Mouse (Mus musculus): Measurements from ENCODE around the gene Cln3. TPM values are rescaled to one million over a fixed set of nuclear protein-coding genes. Genes with fewer than 3 reads are reported as not detected.

Gene Cln3
- total and polyA plus RNA-seq, 3 experiments, result 12.8 to 33.2 (median 12.9) TPM

- no peak overlapping the region for H3K27ac ChIP-seq
- no peak overlapping the region for H3K9ac ChIP-seq (ENCODE audit: low read depth, low read length)
- no peak for DNase-seq
- intact Hi-C loops (cut with DNase I), result no loop called here
- no peaks in the 10 kb centered on the region for H3K36me3 ChIP-seq (ENCODE audit: control insufficient read depth, insufficient read depth, low read length)
- no peaks in the 10 kb centered on the region for H3K27me3 ChIP-seq (ENCODE audit: control insufficient read depth, insufficient read depth, low read length)
- H3K79me2 ChIP-seq (replicated peaks; ENCODE audit: control insufficient read depth, insufficient read depth, low read length), result no peaks in the 10 kb centered on the region
- TF ChIP-seq CTCF (IDR thresholded peaks at IDR 0.05) (no peak), POLR2A (IDR thresholded peaks at IDR 0.05; ENCODE audit: insufficient read depth, low read depth, low read length) (no peak), EP300 (IDR thresholded peaks at IDR 0.05; ENCODE audit: insufficient read depth, low read depth, low read length) (no peak)
- 70% methylated on average over 10 of the region's 10 CpGs for WGBS
- peaks cover 1% of the 10 kb centered on the region; the same call in 1 of the 2 replicates for H3K4me1 ChIP-seq (ENCODE audit: control insufficient read depth, insufficient read depth, low read length)
- H3K4me3 ChIP-seq, result no peak overlapping the region
Measured at GRCm38 (mm10) chr7:126619559-126620275, 34.1 kb upstream of the Cln3 start.

- no peaks in the 10 kb centered on the region for H3K79me2 ChIP-seq (replicated peaks; ENCODE audit: control insufficient read depth, insufficient read depth, low read length)
- TF ChIP-seq CTCF (IDR thresholded peaks at IDR 0.05), result 0 out of 2 replicates have a peak, but pooled peaks have one; percentile 5
- no peak for TF ChIP-seq EP300 (IDR thresholded peaks at IDR 0.05; ENCODE audit: insufficient read depth, low read depth, low read length)
- TF ChIP-seq POLR2A (IDR thresholded peaks at IDR 0.05; ENCODE audit: insufficient read depth, low read depth, low read length), result no peak
- H3K4me3 ChIP-seq, result no peak overlapping the region
- no peak overlapping the region for H3K9ac ChIP-seq (ENCODE audit: low read depth, low read length)
- no peak for DNase-seq
- H3K36me3 ChIP-seq (ENCODE audit: control insufficient read depth, insufficient read depth, low read length), result no peaks in the 10 kb centered on the region
- H3K27me3 ChIP-seq (ENCODE audit: control insufficient read depth, insufficient read depth, low read length), result no peaks in the 10 kb centered on the region
- H3K27ac ChIP-seq, result no peak overlapping the region
- WGBS, result 66% methylated on average over 3 of the region's 3 CpGs
- intact Hi-C loops (cut with DNase I), result no loop called here
- peaks cover 1% of the 10 kb centered on the region; the same call in 1 of the 2 replicates for H3K4me1 ChIP-seq (ENCODE audit: control insufficient read depth, insufficient read depth, low read length)
Measured at GRCm38 (mm10) chr7:126616707-126617106, 31.1 kb upstream of the Cln3 start.

- no peak overlapping the region for H3K27ac ChIP-seq
- no peaks in the 10 kb centered on the region for H3K27me3 ChIP-seq (ENCODE audit: control insufficient read depth, insufficient read depth, low read length)
- no peak for DNase-seq
- WGBS, result 80% methylated on average over 3 of the region's 3 CpGs
- H3K4me3 ChIP-seq, result no peak overlapping the region
- intact Hi-C loops (cut with DNase I), result no loop called here
- H3K79me2 ChIP-seq (replicated peaks; ENCODE audit: control insufficient read depth, insufficient read depth, low read length), result no peaks in the 10 kb centered on the region
- no peak overlapping the region for H3K9ac ChIP-seq (ENCODE audit: low read depth, low read length)
- H3K4me1 ChIP-seq (ENCODE audit: control insufficient read depth, insufficient read depth, low read length), result no peaks in the 10 kb centered on the region
- TF ChIP-seq EP300 (IDR thresholded peaks at IDR 0.05; ENCODE audit: insufficient read depth, low read depth, low read length) (no peak), POLR2A (IDR thresholded peaks at IDR 0.05; ENCODE audit: insufficient read depth, low read depth, low read length) (no peak), CTCF (IDR thresholded peaks at IDR 0.05) (no peak)
- H3K36me3 ChIP-seq (ENCODE audit: control insufficient read depth, insufficient read depth, low read length), result no peaks in the 10 kb centered on the region
Measured at GRCm38 (mm10) chr7:126612736-126613135, 27.1 kb upstream of the Cln3 start.

GRCm38 (mm10) chr7:126607796-126608195, 22.2 kb upstream of the Cln3 start:
- intact Hi-C loops (cut with DNase I), result no loop called here
- Histone ChIP-seq H3K27me3 (ENCODE audit: control insufficient read depth, insufficient read depth, low read length) (no peaks in the 10 kb centered on the region), H3K4me1 (ENCODE audit: control insufficient read depth, insufficient read depth, low read length) (peaks cover 2% of the 10 kb centered on the region; the same call in 1 of the 2 replicates), H3K27ac (no peak overlapping the region; the same call in 1 of the 2 replicates), H3K9ac (ENCODE audit: low read depth, low read length) (no peak overlapping the region), H3K4me3 (no peak overlapping the region), H3K79me2 (replicated peaks; ENCODE audit: control insufficient read depth, insufficient read depth, low read length) (no peaks in the 10 kb centered on the region), H3K36me3 (ENCODE audit: control insufficient read depth, insufficient read depth, low read length) (no peaks in the 10 kb centered on the region)
- 80% methylated on average over 5 of the region's 5 CpGs for WGBS
- no peak for TF ChIP-seq EP300 (IDR thresholded peaks at IDR 0.05; ENCODE audit: insufficient read depth, low read depth, low read length)
- no peak for TF ChIP-seq POLR2A (IDR thresholded peaks at IDR 0.05; ENCODE audit: insufficient read depth, low read depth, low read length)
- TF ChIP-seq CTCF (IDR thresholded peaks at IDR 0.05), result no peak
- DNase-seq, result no peak

GRCm38 (mm10) chr7:126607064-126607463, 21.4 kb upstream of the Cln3 start:
- Histone ChIP-seq H3K36me3 (ENCODE audit: control insufficient read depth, insufficient read depth, low read length) (no peaks in the 10 kb centered on the region), H3K4me1 (ENCODE audit: control insufficient read depth, insufficient read depth, low read length) (peaks cover 2% of the 10 kb centered on the region; the same call in 1 of the 2 replicates), H3K4me3 (no peak overlapping the region), H3K79me2 (replicated peaks; ENCODE audit: control insufficient read depth, insufficient read depth, low read length) (no peaks in the 10 kb centered on the region), H3K27me3 (ENCODE audit: control insufficient read depth, insufficient read depth, low read length) (no peaks in the 10 kb centered on the region), H3K27ac (peak overlapping the region; percentile 23; the same call in 1 of the 2 replicates), H3K9ac (ENCODE audit: low read depth, low read length) (no peak overlapping the region)
- 61% methylated on average over 3 of the region's 3 CpGs for WGBS
- intact Hi-C loops (cut with DNase I), result no loop called here
- TF ChIP-seq CTCF (IDR thresholded peaks at IDR 0.05) (no peak), POLR2A (IDR thresholded peaks at IDR 0.05; ENCODE audit: insufficient read depth, low read depth, low read length) (no peak), EP300 (IDR thresholded peaks at IDR 0.05; ENCODE audit: insufficient read depth, low read depth, low read length) (no peak)
- DNase-seq, result peak; percentile 64 to 75

GRCm38 (mm10) chr7:126606611-126607010, 21.0 kb upstream of the Cln3 start:
- TF ChIP-seq POLR2A (IDR thresholded peaks at IDR 0.05; ENCODE audit: insufficient read depth, low read depth, low read length), result no peak
- no peak for TF ChIP-seq EP300 (IDR thresholded peaks at IDR 0.05; ENCODE audit: insufficient read depth, low read depth, low read length)
- no peak for TF ChIP-seq CTCF (IDR thresholded peaks at IDR 0.05)
- 70% methylated on average over 5 of the region's 5 CpGs for whole genome bisulfite sequencing
- no peak overlapping the region for H3K4me3 ChIP-seq
- H3K4me1 ChIP-seq (ENCODE audit: control insufficient read depth, insufficient read depth, low read length), result peaks cover 2% of the 10 kb centered on the region; the same call in 1 of the 2 replicates
- intact Hi-C loops (cut with DNase I), result no loop called here
- H3K27ac ChIP-seq, result no peak overlapping the region
- no peak overlapping the region for H3K9ac ChIP-seq (ENCODE audit: low read depth, low read length)
- H3K79me2 ChIP-seq (replicated peaks; ENCODE audit: control insufficient read depth, insufficient read depth, low read length), result no peaks in the 10 kb centered on the region
- DNase-seq, result no peak
- H3K27me3 ChIP-seq (ENCODE audit: control insufficient read depth, insufficient read depth, low read length), result no peaks in the 10 kb centered on the region
- H3K36me3 ChIP-seq (ENCODE audit: control insufficient read depth, insufficient read depth, low read length), result no peaks in the 10 kb centered on the region

Measured in heart, adult 2 months (tissue).